Mouse (Mus musculus): ENCODE measurements at regions not wholly inside any gene's neighbourhood (a gene's known extent, or its start where the extent isn't known, plus 50 kb on each side); places are given as distances from the start of the nearest gene placed in this dataset.

DNA sequence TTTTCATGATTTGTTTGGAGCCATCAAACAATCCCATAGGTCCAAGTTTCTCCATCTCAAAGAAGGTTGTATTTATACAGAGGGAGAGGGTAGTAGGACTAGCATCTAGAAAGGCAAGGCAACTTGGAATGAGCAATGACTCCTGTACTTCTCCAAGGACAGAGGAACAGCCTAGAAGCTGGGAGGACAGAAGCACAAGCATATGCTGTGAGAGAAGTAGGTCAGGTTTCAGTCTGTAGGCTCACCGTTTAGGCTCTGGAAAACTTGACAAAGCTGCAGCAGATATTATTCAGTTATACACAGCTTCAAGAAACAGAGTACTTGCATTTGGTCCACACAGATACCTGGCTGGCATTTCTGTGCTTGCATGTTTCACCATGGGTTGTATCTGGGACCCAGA, 131.5 kb upstream of the B3gat1 start:
- no peak for DNase-seq

DNA sequence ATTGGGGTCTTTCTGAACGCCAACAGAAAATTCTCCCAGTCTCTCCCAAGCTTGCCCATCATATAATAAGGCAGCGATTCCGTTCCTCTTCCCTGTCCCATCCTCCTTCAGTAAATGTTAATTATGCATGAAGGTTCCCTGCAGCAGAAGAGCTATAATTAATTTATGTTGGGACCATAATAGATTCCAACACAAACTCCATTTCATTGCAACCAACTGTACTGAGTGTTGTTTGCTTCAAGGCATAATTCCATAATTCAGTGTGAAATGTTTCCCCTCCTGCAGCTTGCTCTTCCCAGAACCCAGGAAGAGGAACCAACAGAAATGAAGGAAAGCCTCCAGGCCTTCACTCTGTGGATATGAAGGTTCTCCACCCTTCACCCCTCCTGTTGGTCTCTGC, 129.0 kb upstream of the B3gat1 start:
- DNase-seq: no peak

DNA sequence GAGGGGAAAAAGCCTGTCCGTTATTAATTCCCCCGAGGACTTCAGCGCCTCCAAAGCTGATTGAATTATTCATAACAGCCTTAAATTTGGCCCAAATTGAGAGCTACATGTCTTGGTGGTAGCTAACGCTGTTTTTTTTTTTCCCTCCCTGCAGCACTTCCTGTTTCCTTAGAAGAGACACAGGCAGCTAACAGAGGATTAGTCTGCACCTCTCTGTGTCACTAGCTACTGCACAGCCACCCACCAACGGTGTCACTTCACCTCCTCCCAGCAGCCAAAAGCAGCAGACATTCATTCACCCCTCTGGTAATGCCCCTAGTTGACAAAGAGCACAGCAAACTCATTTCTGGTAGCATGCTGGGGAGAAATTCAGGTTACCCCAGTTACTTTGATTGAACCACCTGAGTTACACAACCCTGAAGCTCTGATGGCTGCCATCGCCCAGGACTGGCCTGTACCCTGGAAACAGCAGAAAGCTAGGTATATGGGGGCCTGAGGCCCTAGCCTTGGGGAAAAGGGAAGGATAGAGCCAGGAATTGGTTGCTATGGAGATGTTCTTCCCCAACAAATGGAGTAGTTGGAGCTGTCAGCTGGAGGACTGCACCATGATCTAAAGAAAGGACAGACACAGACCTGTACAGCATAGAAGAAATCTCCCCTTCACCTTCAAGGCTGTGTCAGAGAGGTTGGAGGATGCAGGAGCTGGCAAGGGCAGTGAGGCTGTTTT, 121.7 kb upstream of the B3gat1 start:
- DNase-seq: no peak

DNA sequence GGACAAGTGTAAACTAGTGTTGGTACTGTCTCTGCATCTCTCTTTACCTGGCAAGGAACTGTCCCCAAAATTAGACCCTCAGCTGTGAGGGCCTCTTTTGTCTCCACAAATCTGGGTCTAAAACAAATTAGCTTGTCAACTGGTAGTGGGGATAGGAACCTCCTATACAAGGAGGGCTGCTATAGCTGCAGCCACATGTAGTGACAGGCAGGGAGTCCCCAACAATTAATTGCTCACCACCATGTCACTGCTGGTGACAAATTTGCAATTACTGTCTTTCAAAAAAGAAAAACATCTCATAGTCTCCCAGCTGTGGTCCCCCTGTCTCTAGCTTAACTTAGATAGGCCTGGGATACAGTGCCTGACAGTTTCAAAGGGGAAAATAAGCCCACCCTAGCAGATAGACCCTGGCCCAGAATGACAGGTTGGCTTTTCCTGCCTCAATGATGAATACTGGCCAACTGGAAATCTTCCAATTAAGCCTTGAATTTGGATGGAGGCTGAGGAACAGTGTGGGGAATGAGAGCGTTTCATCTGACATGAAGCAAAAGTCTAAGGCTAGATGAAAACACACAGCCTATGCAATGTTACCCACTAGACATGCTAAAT, 110.6 kb upstream of the B3gat1 start:
- no peak for DNase-seq

DNA sequence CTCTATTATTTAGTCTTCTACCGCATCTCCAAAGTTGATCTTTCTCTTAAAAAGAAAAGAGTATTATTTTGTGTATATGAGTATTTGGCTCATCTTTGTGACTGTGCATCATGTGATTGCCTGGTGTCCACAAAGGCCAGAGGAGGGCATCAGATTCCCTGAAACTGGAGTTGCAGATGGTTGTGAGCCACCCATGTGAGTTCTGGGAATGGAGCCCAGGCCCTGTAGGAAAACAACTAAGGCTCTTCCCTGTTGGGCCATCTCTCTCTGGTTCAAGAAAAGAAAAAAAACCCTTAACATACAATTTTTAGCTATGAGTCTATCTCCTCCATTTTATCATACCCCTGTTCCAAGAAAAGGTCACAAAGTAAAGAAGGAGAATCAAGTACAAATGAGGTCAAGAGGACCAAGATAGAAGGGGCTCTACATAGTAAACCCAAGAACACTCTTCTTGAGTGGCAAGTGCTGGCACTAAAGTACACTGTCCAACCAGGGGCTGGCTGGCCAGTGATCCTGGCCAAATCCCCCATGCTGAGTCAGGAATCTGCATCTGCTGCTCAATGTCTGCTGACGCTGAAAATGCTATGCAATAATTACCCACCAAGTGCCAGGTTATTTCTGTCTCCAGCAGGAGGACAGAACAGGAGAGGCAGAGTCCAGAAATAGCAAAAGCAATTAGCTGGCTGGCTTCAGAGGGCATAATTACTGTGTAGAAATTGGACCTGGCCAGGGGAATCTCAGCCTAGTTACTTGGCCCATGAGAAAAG, 108.2 kb upstream of the B3gat1 start:
- DNase-seq: no peak

DNA sequence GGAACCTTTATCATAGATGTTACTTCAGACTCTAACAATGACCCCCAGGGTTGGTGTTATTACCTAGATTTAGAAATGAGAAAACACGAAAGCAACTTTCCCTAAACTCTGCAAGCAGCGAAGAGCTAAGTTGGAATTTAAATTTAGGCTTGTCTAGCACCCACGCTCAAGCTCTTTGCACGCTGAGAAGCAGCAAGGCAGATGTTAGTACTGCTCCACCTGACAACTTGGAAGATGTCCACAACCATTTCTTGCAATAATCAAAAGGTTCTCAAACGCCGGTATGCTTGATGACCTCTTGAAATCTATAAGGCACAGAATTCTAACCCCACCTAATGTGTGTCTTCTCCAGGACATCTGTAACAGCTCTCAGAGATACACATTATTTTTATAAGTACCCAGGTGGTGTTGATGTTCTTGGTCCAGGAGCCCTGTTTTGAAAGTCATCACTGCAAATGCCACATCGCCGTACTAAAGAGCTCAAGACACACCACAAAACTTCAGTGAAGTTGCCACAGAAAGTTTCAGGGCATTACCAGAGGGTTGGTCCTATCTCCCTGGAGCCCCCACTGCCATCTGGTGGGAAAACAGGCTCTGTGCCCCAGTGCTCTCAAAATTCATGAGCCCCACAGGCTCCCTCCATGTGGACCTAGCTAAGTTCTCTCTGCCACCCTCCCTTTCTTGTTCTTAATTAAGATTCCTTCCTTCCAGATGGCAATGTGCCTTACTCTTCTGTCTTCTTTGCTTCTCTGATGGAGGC, 100.5 kb upstream of the B3gat1 start:
- DNase-seq: no peak

DNA sequence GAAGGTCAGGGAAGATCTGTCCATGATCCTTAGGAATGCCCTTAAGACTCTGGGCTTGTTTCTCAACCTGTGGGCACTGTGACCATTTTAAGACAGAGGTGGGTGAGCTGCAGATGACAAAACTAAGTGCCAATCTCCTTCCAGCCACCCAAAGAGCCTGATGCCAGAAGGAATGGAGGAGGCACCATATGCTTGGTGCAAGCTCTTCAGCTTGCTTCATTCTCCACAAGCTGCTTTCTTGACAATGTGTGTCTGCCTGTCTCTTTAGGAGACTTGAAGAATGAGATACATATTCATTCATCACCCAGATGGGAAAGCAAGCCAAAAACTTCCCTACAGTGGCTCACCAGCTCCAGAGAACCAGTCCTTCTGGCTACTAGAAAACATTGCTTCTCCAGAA, 98.3 kb upstream of the B3gat1 start:
- no peak for DNase-seq

DNA sequence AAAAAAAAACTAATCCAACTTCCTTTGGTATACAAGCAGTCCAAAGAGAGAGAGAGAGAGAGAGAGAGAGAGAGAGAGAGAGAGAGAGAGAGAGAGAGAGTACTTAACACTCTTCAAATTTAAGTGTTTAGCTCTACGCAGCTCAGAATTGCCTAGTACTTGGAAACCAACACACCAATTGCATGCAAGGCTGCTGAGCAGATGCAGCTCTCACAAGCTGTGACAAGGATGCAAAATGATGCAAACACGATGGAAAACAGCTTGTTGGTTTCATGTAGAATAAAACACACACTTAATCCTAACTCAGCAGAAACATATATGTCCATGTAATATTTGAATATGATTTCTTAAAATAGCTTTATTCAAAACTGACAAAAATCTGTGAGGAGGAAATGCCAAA, 94.9 kb upstream of the B3gat1 start:
- no peak for DNase-seq

DNA sequence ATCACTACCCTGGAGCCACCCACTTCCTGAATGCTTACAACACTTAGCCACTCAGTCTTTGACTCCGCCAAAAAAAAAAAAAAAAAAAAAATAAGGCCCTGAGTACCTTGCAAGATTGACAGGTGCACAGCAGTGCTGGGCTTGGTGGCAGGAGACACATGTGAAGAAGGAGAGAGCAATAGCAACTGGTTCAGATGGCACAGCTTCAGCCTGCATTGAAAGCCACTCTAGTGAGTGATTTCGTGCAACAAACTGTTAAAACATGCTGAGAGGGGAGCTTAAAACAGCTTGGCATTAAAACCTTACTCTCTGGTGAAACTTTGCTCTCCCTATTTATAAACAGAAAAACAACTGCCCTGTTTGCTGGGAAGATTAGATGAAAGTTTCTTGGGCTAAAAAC, 91.2 kb upstream of the B3gat1 start:
- DNase-seq: no peak

DNA sequence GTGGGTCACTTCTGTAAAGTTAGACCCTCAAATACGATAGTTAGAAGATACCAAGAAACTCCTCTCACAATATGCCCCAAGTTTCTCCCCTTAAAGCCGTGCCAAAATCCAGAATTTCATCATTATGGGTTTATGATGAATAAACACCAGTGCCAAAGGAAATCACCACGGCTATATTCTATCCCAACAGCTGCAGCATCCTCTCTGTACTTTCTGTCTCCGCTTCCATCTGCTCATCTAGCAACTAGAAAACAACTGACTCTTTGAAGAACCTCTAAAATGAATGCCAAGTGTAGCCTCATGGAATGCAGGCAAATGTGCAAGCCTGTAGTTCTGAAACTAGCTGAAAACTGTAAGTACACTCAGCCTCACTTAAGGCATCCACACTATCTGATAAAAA, 90.7 kb upstream of the B3gat1 start:
- no peak for DNase-seq

DNA sequence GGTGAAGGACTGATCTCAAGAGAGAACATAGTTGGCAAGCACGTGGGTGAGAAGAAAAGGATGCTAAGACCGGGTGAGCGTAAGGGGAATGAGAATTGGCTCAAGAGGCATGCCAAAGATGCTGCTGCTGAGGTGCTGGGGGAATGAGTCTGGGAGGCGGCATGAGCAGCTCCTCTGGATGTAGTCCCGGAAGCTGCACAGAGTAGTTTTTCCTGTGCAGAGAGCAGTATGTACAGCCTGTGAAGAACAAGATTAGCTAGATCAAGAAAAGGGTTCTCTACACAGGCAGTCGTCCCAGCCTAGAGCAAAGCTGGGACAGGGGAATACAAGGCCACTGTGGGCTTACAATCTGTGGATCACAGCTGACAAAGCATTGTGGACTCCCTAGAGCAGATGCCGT, 84.0 kb upstream of the B3gat1 start:
- DNase-seq: no peak

DNA sequence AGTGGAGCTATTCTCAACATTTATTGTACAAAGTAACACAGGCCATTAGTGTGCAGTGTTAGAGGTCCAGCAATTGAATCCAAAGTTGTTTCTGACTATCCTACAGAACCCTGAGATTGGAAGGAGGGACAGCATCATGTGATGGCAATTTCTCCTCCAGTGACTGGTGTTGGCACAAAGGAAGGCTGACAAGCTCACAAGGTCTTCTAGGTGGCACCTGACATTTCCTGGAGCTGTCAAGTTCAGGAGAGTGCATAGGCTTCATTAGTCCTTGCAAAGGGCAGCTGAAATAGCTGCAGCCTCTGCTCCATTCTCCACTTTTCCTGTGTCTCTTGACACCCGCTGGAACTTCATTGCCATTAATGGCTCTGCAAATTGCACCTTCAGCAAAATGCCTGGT, 80.6 kb upstream of the B3gat1 start:
- DNase-seq: no peak

DNA sequence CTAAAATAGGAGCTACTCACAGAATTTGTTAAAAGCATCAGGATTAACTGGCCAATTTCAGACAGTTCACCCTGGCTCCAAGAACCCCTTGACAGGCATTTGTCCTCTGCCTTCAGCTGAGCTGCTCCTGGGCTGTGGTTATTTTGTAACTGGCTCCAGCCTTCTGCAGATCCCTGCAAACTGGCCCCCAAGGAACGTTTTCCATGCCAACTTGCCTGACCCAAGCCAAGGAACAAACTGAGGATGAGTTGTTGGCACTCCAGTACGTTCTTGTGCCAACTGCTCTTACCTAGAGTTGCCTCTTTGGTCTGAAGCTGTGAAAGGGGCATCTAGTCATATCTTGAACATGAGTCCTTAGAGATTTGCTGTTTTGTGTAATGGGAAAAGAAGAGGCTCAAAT, 74.2 kb upstream of the B3gat1 start:
- DNase-seq: no peak

DNA sequence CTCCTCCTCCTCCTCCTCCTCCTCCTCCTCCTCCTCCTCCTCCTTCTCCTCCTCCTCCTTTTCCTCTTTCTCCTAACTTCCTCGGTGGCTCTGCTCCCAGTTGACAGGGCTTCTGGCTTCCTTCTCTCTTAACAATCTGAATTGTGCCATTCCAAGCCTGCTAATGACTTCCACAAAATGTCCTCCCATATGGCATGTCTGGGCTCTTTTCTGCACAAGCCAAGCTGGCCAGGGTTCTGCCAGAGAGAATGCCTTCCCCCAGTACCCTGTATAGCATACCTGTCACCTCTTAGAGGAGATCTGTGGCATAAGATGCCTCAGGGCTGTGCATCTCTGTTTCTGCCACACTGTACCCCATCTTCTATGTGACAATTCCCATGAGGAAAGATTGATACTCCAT, 70.0 kb upstream of the B3gat1 start:
- no peak for DNase-seq

DNA sequence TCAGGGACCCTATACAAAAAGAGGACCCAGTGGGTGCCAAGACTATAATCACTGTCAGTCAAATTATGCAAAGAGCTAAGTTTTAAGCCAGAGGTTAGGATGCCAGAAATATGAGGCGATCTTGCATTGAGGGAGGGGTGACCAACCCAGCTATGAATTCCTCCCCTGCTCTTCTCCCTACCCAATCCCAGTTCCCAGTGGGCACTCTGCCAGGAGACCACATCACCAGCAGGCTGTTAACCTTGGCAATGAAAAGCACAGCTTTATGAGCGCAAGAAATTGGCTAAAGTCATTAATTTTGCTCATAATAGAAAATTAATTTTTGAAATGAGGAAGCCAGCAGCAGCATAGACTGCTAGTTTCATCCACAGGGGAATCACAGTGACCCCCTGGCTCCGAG, 65.7 kb upstream of the B3gat1 start:
- no peak for DNase-seq

DNA sequence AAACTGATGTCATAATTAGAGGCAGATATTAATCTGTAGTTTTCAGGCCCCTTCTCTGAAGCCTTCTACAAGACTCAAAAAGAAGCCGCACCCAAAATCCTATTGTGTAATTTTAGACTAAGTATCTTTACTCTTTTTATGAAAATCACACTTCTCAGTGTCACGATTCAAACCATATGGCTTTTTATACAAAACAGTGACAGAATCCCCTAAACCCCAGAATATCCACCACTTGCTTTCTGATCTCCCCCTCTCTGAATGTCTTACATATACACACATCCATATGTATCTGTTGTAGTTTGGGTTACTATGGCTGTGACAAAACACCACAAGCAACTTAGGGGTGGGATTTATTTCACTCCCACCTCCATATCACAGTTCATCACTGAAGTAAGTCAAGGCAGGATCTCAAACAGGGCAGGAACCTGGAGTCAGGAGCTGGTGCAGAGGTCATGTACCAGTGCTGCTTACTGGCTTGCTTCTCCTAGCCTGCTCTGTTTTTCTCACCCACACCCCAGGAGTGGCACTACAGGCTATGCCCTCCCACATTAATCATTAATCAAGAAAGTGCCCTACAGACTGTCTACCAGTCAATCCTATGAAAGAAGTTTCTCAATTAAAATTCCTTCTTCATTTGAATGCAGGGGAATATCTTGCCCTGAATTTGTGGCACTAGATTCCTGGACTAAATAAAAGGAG, 59.3 kb upstream of the B3gat1 start:
- no peak for DNase-seq

DNA sequence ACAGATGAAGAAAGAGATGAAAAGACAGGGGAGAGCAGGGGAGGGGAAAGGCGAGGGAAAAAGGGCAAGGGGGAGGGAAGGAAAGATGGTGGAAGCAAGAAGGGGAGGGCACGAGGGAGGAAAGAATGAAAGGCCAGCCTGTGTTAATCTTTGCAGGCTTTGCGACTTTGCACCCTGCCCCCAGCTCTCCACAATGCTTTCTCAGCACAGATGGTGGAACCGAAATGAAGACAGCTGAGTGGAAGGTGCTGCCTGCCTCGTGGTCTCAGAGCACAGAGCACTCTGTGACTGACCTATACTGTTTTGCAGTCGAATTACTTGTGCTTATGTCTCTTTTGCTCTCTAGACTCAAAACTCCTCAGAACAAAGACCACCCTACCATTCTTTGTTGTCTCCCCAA, 55.2 kb upstream of the B3gat1 start:
- no peak for DNase-seq

DNA sequence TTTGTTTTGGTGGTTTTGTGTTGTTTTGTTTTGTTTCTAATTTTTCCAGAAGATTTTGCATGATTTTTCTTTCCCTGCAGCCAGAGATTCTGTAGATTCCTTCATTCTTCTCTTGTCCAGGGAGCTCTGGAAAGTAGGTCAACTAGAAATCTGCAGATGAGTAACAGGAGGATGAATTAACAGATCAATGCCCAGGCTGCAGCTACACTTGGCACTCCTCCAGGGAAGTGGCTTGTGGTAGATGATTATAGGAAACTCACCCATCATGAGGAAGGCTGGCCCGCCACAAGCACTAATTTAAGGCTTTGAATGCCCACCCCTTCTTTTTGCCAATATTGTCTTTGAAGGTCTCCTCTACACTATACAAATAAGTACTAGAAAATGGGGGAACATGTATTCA, 52.0 kb upstream of the B3gat1 start:
- DNase-seq: no peak

Measured in lung, adult 18-20 months (tissue).